Mouse (Mus musculus) bone marrow, adult 2 months (tissue): ENCODE measurements around the gene Fubp1.

Experiments
- CTCF ChIP-seq: fragments of 200-500 bp; IDR thresholded peaks from 2 replicates; pipeline ENCODE4 v1.5.1; 2011; ENCODE audit warnings: low read length, control low read depth; ENCODE audit not compliant: control insufficient read depth, insufficient read depth
- POLR2A ChIP-seq: fragments of 200-500 bp; IDR thresholded peaks from 2 replicates; pipeline ENCODE4 v1.6.1; 2011; ENCODE audit warnings: low read depth, mild to moderate bottlenecking, control low read depth, low read length, borderline replicate concordance; ENCODE audit not compliant: control insufficient read depth

- TF ChIP-seq POLR2A (no peak), CTCF (no peak)
Measured at GRCm38 (mm10) chr3:152247708-152248107, 37.5 kb downstream of the Fubp1 start.
